Mouse (Mus musculus) E14TG2a.4 (cell line): ENCODE results near the gene Grin2b.

Experiments used
- CTCF ChIP-seq: conservative IDR thresholded peaks from 2 replicates; pipeline ENCODE4 v1.5.1; 2014; ENCODE audit warnings: low read length
- NANOG ChIP-seq: IDR thresholded peaks from 2 replicates; pipeline ENCODE4 v1.6.1; 2014; ENCODE audit warnings: borderline replicate concordance, low read length, mixed read lengths
- POU5F1 ChIP-seq: IDR thresholded peaks from 2 replicates; pipeline ENCODE4 v1.6.1; 2014; ENCODE audit warnings: low read length, borderline replicate concordance

- peak; percentile 75 for TF ChIP-seq CTCF
- TF ChIP-seq POU5F1: no peak
- TF ChIP-seq NANOG: no peak
These were observed 265.6 kb downstream of the Grin2b start for GRCm38 (mm10) chr6:135907540-135908320.
